In the genomic region with DNA sequence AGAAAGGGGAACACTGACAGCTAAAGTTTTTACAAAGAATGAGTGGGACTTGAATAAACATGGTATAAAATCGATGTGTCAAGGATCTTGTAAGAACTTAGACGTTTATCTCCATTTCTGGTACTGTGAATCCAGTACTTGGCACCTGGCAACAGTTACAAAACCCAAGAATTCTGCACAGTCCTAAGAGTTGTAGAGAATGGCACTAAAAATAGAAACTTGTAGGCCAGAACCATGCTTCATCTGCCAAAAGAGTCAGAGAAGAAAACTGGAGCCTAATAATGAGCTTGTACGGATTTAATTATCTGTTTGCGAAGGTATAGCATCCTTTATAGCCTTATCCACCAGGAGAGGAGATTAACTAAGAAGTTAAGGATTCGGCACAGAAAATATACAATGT, we compare ENCODE assay signal across 21 mouse cellular contexts. TPM values are rescaled to one million over a fixed set of nuclear protein-coding genes. Genes with fewer than 3 reads are reported as not detected.
"Had no signal": no experiment of that assay in that cellular context is flagged by ENCODE, and none has a peak within 500 bp of the region (broad histone marks: within the 10 kb centered on the region; RNA-seq: fewer than 3 reads in every experiment).

No protein-coding gene starts in this region.

- H3K4me3 ChIP-seq: left cerebral cortex, adult 2 months; liver, embryonic 13.5 days; midbrain, embryonic 15.5 days; neural tube, embryonic 12.5 days; neural tube, embryonic 15.5 days had no signal

- H3K27me3 ChIP-seq: liver, embryonic 13.5 days; midbrain, embryonic 15.5 days; neural tube, embryonic 12.5 days; neural tube, embryonic 15.5 days had no signal

- H3K36me3 ChIP-seq: liver, embryonic 13.5 days; midbrain, embryonic 15.5 days; neural tube, embryonic 15.5 days had no signal

- H3K9me3 ChIP-seq: liver, embryonic 13.5 days; midbrain, embryonic 15.5 days; neural tube, embryonic 12.5 days; neural tube, embryonic 15.5 days had no signal

- H3K27ac ChIP-seq: left cerebral cortex, adult 2 months; liver, embryonic 13.5 days; midbrain, embryonic 15.5 days; neural tube, embryonic 12.5 days; neural tube, embryonic 15.5 days; stomach, postnatal 0 days had no signal

- ATAC-seq: midbrain, embryonic 15.5 days had no signal

- H3K4me2 ChIP-seq: liver, embryonic 13.5 days; midbrain, embryonic 11.5 days; midbrain, embryonic 15.5 days; neural tube, embryonic 12.5 days; neural tube, embryonic 15.5 days had no signal

- H3K9ac ChIP-seq: liver, embryonic 13.5 days; midbrain, embryonic 15.5 days; neural tube, embryonic 12.5 days; neural tube, embryonic 15.5 days had no signal

- DNase-seq: kidney, postnatal 10 days; kidney, postnatal 36 days; layer of hippocampus, postnatal 36 days; liver, embryonic 13.5 days; lung, adult 2 months; lung, postnatal 14 days; lung, postnatal 4 days; right cerebral cortex, adult 18-20 months; right cerebral cortex, postnatal 14 days; right cerebral cortex, postnatal 4 days; thymus, adult 2 months; thymus, postnatal 14 days; thymus, postnatal 4 days had no signal

RNA-seq across cellular contexts. Expression of gene Meis2, which starts 42.8 kb away (rescaled TPM):
- total RNA-seq: megakaryocyte progenitor cell, adult 5-6 weeks; megakaryocyte-erythroid progenitor cell, adult 5-6 weeks had no signal
